Mouse (Mus musculus) spleen, postnatal 14 days (tissue): Measurements from ENCODE around the gene Psmb2.

Source experiments
- DNase-seq, 2 experiments: peaks; one replicate each; pipeline ENCODE4 v3.0.0; 2021 to 2022; ENCODE audit warnings: low spot score in 2 of 2

Gene Psmb2

DNA sequence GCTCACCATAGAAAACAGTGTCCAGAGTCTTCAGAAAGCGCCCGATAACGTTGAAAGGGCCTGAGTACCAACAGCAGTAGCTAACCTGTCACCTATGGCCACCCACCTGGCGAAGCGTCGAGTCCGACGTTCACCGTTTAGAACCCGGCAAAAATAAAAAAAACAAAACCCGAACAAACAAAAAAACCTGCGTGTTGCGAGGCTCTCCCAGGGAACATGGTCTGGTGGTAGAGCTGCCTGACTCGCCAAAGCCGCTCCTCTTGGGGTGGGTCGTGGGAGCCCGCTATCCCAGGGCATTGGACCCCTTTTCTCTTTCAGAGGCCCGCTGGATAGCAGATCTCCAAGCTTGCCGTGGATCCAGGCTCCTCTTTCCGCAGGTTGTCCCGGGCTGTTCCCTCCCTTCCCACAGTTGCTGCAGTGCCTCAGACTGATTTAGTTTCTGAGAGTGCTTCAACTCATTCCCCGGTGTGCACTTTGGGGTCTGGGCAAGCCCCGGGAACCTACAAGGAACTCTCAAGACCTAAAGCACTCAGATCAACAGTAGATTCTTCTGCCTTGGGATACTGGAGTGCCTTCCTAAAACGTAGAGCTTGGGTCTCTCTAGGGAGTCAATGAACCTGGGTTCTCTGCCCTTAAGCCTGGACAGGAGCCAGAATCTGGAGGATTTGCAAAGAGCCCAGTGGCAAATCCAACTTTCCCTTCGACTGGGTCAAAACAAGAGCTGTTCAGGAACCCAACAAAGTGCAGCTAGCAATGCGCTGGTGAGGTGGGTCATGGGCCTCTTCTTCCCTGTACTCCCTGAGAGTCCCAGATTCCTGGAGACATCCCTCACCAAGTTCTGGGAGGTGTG, 55.3 kb downstream of the Psmb2 start:
- no peak for DNase-seq

DNA sequence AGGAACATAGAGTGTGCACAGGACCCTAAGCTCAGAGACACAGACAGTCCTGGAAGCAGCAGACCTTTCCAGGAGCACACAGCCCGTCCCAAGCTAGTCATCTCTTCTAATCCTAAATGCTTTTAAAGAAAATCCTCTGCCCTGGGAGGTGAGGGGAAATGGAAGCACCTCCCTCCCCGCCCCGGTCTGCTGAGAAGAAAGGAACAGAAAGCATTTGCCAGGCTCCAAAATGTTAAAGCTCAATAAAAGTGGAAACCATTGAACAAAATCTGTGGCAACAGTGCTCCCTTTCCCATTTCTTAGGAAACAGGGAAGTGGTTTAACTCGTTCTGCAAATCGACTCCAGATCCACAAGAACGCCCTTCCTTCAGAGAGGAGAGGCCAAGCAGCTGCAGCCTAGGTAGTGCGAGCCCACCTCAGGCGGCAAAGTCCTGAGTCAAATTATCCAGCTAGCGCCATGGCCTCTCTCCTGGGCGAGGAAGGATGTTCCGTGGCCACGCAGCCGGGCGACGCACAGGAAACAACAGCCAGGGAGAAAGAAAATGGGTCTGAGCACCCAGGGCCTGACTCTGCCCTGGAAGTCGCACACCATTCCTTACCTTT, 56.7 kb downstream of the Psmb2 start:
- no peak for DNase-seq

DNA sequence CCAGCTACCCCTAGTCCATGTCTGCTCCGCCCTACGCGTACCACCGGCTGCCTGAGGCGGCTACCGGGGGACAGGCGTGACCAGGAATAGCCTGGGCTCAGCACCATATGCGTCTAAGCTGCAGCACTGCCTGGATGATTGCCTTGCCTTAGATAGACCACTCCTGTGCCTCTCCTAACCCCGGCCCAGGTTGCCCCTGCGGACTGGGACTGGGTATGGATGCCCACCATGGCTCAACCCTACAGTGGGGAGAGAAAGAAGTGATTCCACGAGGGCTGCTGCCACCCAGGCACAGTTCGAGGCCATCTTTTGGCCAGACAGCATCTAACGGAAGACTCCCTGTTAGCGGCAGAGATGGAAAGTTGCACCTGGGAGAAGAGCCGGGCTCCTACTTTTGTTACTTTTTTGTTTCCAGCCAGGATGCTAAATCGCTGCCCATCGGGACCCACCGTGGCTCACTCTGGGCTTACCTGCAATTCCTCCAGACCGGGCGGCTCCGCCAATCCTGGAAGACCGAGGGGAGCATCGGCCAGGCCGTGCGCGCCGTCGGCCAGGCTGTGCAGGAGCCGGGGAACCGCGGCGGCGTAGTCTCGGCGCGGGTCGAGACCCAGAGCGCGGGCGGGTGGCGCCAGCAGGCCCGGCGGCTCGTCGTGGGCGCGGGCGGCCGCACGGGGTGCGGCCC, 57.4 kb downstream of the Psmb2 start:
- DNase-seq, result no peak

DNA sequence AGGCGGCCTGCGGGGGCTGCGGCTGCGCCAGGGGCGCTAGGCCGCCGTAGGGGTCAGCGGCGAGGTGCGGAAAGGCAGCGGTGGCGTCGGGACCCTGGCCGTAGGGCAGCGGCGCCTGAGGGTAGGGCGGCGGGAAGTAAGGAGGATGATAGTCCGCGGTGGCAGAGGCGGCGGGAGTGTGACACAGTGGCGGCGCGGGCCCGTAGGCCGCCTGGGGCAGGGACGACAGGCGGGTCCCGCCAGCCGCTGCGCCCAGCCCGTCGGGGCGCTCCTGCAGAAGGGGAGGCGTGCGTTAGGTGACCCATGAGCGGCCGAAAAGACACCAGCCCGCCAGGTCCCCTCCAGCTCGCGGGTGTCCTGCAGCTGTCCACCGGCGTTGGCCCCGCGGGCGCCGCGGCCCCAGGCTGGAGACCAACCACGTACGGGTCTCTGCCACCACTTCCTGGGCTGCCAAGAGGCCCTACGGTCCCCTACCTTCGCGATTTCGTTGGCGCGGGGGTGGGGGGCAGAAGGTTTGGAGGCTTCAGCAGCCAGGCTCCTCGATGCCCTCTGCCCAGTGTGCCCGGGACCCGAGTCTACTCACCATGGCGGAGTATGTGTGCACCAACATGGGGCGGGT, 58.1 kb downstream of the Psmb2 start:
- DNase-seq, result no peak

DNA sequence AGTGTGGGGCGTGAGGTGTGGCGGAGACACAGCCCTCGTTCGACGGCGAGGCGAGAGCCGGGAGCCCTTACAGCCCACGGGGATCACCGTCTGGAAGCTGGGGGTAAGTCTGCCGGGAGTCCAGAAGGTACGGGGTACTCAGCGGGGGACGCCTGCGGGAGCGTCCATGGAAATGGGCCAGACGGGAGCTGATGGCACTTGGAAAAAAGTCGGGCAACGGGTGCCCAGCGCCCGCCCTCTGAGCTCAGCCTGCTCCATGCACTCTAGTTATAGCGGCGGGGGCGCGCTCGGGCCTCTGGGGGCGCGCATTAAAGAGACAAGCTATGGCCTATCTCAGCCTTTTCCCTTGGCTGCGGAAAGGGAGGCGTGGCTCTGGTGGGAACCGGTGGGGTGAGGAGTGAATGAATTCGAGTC, 58.6 kb downstream of the Psmb2 start, which contains the start of gene Tfap2e:
TSS of gene Tfap2e (minus strand) at position 240 of the 414 bp plus-strand sequence.
- no peak for DNase-seq

DNA sequence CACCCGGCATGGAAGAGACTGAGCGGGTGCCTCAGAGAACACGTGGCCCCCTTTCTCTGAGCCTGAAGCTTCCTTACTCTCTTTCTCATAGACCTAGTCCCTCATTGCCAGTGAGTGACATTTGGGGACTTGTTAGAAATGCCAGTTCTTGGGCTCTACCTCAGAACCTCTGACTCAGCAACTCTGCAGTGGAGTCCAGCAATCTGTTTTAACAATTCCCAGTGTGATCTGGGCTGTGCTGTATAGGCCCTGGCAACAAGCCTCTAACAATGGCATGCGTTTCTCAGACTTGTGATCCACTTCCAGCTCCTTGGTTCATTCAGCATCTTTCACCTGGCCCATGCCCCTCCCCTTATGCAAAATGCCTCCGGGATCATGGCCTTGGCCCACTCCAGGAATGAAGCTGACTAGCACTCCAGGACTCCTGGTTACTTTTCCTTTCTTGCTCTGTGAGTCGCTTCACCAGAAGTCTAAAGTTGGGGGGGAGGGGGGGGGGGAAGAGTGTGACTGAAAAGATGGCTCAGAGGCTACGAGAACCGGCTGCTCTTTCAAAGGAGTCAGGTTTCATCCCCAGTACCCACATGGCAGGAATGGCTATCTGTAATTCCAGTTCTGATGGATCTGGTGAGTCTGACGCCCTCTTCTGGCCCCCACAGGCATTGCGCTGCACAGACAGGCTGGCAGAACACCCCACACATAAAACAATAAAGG, 62.7 kb downstream of the Psmb2 start:
- DNase-seq, result no peak

DNA sequence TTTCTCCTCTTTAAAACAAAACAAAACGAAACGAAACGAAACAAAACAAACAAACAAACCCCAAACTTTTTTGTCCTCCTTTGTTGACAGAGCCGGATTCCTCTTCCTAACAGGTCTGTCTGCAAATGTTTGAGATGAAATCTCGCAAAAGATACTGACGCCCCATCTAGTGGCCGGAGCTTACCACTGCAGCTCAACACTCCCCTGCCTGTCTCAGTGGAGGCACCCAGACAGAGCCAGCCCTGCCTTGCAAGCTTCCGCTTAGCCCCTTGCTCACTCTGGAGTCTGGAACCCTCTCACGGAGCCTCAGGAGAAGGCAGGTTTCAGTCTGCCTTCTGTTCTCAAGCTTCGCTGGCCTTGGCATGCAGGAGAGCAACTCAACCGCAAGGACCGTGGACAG, 64.0 kb downstream of the Psmb2 start:
- peak; percentile 47 to 65 for DNase-seq

DNA sequence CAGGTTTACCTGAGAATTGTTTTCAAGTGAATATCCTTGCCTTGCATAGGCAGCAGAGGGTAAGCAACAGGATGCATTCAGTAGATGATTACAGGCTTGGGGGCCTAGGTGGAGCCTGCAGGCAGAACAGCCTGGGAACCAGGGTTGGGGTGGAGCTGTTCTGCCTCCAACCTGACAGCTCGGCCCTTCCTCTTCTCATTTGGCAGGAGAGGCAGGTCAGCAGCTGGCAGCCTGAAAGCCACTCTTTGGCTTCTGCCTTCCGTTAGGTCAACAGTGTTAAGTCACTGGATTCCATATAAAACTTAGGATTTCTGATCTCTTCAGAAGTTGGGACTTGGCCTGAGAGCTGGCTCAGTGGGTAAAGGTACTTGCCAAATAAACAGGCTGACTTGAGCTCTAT, 65.5 kb downstream of the Psmb2 start:
- no peak for DNase-seq

DNA sequence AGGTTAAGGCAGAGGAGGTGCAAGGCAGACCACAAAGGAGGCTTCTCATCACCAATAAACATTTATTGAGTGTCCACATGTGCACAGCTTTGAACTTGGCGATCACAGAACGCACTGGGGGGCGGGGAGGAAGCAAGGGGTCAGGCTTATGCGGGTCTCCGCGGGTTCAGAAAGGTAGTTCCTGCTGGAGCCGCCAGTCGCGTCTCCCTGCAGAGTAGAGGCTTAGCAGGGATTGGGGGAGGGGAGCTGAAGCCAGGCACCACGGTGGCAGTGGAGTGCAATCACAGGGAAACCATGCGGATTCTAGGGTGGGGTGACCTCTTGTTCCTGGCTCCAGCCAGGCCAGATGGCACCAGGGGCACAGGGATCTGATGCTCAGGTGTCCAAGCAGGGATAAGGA, 66.3 kb downstream of the Psmb2 start:
- DNase-seq, result no peak

DNA sequence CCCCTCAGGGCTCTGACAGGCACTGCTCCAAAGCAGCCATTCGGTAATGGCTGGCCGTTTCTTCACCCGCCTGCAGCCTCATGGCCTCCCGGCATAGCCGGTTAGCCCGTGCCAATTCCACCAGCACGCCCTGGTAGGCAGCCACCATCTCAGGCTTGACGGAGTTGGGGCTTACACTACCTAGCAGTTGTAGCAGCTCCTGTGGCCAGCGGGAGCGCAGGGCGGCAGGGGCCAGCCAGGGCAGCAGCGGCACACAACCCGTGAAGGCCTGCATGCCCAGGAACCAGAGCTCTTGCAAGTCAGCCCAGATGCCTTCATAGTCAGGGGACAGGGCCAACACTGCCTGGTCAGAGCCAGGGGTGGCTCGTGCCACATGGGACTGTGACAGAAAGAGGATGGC, 67.4 kb downstream of the Psmb2 start:
- DNase-seq, result no peak

DNA sequence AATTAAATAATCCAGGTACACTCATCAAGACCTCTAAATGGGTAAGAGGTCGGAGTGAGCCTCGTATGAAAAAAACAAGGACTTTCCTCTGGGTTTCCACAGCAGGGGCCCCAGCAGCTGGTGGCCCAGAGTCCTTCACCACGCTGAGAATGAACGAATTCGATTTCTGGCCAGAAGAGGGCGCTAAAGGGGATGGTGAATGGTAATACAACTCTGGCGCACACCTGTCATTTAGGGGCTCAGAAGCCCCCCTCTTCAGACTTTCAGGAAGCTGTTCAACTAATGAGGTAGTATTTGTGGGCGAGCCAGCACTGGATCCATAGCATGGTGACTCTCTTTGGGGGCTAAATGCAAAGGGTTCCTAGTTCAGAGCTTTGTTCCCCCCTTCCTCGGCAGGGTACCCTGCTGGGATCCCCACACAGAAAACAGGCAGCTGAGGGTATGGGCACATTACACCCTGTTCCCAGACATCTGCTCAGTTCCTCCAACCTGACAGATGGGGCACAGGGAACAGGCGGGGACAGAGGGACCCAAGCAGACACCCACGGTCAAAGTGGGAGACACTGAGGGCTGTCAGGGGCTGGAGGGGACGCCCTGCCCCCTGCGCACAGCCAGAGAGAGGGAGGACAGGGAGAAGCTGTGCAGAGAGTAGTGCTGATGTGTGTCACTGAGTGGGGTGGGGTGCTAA, 68.2 kb downstream of the Psmb2 start:
- DNase-seq, result peak in 1 of 2 experiments; percentile 61

DNA sequence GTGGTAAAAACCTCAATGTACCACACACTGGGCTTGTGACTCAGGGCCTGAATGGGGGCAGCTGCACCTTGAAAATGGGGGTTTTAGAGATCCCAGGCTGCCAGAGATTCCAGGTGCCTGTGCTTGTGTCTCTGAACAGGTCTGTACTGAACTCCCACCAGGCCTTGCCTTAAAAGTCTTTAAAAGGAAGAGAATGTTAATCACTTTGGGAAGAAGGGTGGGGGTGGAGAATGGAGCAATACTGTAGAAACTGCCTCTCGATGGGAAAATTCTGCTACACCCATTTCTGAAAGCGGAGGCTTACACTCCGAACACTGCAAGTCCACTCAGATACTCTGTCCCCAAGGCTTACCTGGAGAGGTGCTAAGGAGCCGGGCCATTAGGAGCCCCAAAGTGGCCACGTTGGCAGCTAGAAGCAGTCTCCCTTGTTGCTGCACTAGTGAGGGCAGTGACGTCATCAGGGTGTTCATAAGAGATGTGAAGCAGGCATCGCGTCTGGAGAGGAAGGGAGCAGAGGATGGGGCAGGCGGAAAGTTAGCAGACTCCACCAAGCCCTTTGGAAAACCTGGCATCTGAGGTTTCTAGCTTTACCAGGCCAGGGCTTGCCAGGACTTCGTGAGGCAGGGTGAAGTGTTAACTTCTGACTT, 68.9 kb downstream of the Psmb2 start:
- no peak for DNase-seq

DNA sequence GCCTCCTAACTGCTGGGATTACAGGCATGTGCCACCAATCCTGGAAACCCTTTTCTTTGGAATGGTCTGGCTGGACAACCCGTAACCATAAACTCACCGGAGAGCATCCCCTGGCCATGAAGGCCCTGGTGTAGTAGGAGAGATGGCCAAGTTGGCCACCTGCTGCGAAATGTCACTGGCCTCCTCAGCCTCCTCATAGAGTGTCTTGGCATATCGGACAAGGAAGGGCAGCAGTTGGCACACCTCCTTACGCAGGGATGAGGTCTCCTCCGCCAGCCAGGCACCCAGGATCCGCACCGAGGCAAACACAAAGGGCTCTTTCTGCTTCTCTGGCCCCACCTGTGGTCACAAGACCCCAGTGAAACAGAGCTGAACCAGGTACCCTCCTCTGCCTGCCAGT, 71.0 kb downstream of the Psmb2 start:
- no peak for DNase-seq

DNA sequence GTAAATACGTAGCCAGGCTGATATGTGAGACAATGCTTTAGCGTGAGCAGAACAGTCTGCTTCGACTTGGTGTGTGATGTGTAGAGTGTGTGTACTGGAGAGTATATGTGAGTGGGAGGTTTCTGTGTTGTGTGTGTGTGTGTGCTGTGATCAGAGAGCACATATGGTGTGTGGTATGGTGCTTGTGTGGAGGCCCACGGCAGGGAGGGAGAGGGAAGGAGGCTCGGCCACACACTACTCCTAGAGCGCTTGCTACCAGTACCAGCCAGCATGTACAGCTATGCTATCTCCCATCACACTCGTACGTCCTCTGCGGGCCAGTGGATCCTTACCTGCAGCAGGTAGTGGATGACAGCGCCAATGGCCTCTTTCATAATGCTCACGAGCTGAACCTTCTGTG, 72.1 kb downstream of the Psmb2 start:
- no peak for DNase-seq

DNA sequence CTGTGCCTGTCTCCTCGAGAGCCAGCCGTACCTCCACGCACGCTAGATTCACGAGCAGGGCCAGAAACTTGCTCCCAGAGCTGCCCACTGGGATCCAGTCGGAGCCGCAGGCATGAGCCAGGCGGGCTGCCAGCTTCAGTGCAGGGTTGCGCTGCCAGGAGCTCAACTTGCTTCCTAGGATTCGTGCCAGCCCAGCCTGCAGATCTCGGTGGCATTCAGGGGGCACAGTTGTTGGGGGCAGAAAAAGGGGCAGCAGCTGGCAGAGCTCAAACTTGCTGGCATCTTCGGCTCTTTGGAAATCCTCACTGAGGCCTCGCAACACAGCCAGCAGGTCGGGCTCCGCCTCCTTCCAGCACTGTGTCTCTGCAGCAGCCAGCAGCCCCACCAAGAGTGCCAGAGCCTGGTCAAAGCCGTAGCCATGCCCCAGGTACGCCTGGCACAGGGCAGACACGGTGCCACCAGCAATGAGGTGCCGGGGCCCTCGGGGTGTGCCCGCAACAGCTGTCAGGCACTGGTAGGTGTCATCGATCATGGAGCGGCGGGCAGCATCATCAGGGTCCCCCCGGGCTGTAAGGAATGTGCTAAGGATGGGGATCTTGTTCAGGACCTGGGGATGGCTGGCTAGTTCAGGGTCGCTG, 72.7 kb downstream of the Psmb2 start:
- DNase-seq, result no peak

DNA sequence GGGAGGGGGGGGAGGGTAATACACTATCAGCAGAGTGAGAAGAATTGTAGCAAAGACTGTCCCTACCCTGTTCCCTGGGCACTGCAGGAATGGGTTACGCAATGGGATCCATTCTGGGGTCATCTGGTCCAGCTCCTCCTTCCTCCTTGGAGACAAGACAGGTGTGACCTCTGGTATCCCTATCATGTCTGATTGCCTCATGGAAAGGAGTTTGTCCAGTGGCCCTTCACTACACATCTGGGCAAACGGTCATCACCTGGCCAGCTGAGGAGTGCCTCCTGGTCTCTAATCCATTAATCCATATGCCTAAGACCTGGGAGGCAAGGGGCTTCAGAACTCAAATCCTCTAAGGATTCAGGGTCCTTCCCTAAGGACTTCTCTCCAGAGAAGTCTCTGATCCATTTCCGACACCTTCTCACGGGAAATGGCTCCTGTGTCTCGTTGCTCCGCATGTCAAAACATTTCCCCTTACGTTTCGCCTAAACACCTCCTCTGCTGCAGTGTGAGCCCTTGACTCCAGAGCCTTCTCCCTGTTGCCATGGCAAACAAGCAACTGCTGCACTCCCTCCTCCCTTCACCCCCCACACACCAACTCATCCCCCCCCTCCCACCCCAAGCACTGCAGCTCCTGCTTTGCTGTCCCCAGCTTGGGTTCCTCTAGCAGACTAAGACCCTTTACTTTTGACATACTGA, 73.6 kb downstream of the Psmb2 start:
- DNase-seq, result no peak

DNA sequence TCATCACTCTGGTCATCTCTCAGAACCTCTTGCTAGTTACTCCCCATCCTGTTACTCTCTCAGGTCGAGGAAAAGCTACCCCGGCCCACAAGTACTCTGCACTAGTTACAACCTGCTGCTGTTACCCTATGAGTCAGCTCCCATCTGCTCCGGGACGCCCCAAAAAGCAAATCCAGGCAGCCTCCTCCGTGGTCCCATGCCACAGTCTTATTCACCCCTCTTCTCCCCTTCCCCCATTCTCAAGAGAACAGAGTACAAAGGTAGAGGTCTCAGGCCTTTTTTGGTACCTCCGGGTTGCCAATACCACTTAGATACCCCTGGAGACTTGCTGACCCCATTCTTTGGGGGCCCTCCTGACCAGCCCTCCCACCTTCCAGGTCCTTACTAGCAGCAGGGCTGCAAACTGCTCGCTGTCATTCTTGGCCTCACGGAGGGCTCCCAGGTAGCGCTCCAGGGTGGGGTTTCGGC, 74.2 kb downstream of the Psmb2 start:
- DNase-seq, result no peak

DNA sequence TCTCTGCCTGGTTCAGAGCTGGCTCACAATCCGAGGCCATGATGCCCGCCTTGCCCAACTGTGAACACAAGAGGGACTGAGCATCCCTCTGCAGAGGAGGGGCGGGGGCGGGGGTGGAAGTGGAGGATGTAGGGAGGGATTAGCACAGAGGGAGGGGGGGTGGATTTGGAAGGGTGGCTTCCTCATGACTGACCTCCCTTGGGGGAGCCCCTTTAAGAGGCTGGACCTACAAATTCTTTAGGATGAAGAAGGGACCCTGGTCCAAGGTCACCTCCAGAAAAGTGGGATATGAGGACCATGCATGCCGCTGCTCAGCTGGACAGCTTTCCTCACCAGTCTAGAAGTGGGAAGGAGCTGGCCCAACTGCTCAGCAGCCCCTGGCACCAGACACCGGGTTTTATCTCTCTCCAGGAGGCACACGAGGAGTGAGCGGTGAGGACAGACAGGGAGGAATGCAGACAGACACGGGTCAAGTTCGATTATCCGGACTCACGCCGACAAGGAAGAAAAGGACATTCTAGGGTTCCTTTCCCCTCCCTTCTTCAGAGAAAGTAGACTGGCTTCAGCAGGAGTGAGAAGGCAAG, 74.7 kb downstream of the Psmb2 start:
- DNase-seq, result no peak

DNA sequence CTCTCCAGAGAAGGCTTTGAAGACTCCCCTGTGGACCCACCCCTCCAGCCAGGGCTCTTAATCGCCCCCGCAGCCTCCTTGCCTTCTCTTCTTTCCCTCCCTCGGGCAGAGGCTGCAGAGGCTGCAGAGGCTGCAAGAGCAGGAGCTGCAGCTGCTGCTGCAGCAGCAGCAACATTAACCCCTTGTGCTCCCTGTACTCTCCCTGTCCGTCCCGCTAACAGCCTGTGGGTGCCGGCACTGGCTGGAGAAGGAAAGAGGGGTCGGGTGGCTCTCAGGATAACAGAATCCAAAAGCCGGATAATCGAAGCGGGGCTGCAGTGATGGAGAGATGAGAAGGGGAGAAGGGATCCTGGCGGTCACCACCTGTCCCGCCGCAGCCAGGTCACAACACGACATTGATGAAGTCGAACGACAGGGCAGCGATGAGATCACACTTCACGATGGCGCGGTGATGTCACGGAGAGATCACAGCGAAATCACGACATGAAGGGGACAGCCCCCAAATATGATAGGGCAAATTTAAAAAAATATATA, 75.2 kb downstream of the Psmb2 start:
- DNase-seq, result no peak
